Comparison of ENCODE assay signal across 13 mouse cellular contexts in genomic region chr5:28211651-28212310, GRCm38 (mm10). TPM values are rescaled to one million over a fixed set of nuclear protein-coding genes. Genes with fewer than 3 reads are reported as not detected.
DNase-seq lines count a peak whose midpoint lies in the region; ATAC-seq and TF ChIP-seq lines count a peak whose summit lies in the region.
"Had no signal": no experiment of that assay in that cellular context is flagged by ENCODE, and none has a peak within 500 bp of the region (broad histone marks: within the 10 kb centered on the region; RNA-seq: fewer than 3 reads in every experiment).

No protein-coding gene starts in this region.

- no peaks in the 10 kb centered on the region for H3K4me1 ChIP-seq in forebrain, postnatal 0 days (ENCODE audit: insufficient read depth)
- peaks cover 32% of the 10 kb centered on the region for H3K4me1 ChIP-seq in midbrain, embryonic 13.5 days (replicated peaks)
- H3K4me1 ChIP-seq in liver, embryonic 12.5 days: 0 out of 2 replicates have a peak, but pooled peaks cover 5% of the 10 kb centered on the region

- DNase-seq in ES-CJ7 (ENCODE audit: low read depth, low spot score): peak; percentile 87
- peak; percentile 22 for DNase-seq in brain, adult 2 months (ENCODE audit: low read depth, low spot score)
- DNase-seq in forebrain, postnatal 0 days: peak; percentile 8
- no peak for DNase-seq in right cerebral cortex, postnatal 36 days (ENCODE audit: low spot score in 2 of 2)
- DNase-seq in spleen, postnatal 14 days (ENCODE audit: low spot score in 2 of 2): no peak
- DNase-seq: gastrocnemius, postnatal 36 days; heart, postnatal 36 days; kidney, postnatal 14 days had no signal

- no peak for ATAC-seq in forebrain, postnatal 0 days
- ATAC-seq in midbrain, embryonic 13.5 days: peak; percentile 67
- no peak for ATAC-seq in liver, embryonic 12.5 days
- ATAC-seq: activated CD4-positive, CD25-positive, alpha-beta regulatory T cell, adult 4 months had no signal

- H3K27me3 ChIP-seq in forebrain, postnatal 0 days (ENCODE audit: insufficient read depth, low read length): peaks cover 55% of the 10 kb centered on the region
- peaks cover 69% of the 10 kb centered on the region for H3K27me3 ChIP-seq in midbrain, embryonic 13.5 days
- H3K27me3 ChIP-seq in liver, embryonic 12.5 days (replicated peaks): peaks cover 88% of the 10 kb centered on the region

- H3K4me3 ChIP-seq in forebrain, postnatal 0 days (ENCODE audit: low read depth, low read length): no peak overlapping the region
- peak overlapping the region; percentile 57; the same call in 1 of the 2 replicates for H3K4me3 ChIP-seq in midbrain, embryonic 13.5 days (replicated peaks)
- no peak overlapping the region for H3K4me3 ChIP-seq in liver, embryonic 12.5 days
- H3K4me3 ChIP-seq: liver, embryonic 15.5 days had no signal

- H3K27ac ChIP-seq in forebrain, postnatal 0 days (ENCODE audit: low read depth, low read length): no peak overlapping the region
- H3K27ac ChIP-seq in midbrain, embryonic 13.5 days: peak overlapping the region; percentile 91
- no peak overlapping the region for H3K27ac ChIP-seq in liver, embryonic 12.5 days
- H3K27ac ChIP-seq: liver, embryonic 15.5 days had no signal

- no peak overlapping the region for H3K9ac ChIP-seq in forebrain, postnatal 0 days
- H3K9ac ChIP-seq in midbrain, embryonic 13.5 days (replicated peaks): no peak overlapping the region; the same call in 1 of the 2 replicates
- no peak overlapping the region for H3K9ac ChIP-seq in liver, embryonic 12.5 days
- H3K9ac ChIP-seq: liver, embryonic 15.5 days had no signal

- TF ChIP-seq CTCF in forebrain, postnatal 0 days (IDR thresholded peaks at IDR 0.05; ENCODE audit: low read depth): no peak

- no peaks in the 10 kb centered on the region for H3K9me3 ChIP-seq in forebrain, postnatal 0 days (ENCODE audit: low read length)
- no peaks in the 10 kb centered on the region for H3K9me3 ChIP-seq in midbrain, embryonic 13.5 days
- H3K9me3 ChIP-seq in liver, embryonic 12.5 days (replicated peaks): no peaks in the 10 kb centered on the region
- H3K9me3 ChIP-seq: liver, embryonic 15.5 days had no signal

- 3% methylated on average over 15 of the region's 15 CpGs for WGBS in forebrain, postnatal 0 days
- WGBS in midbrain, embryonic 13.5 days: 1% methylated on average over 15 of the region's 15 CpGs
- 7% methylated on average over 15 of the region's 15 CpGs for WGBS in liver, embryonic 12.5 days (ENCODE audit: insufficient replicate concordance)

- no peaks in the 10 kb centered on the region for H3K36me3 ChIP-seq in forebrain, postnatal 0 days (ENCODE audit: insufficient read depth)
- H3K36me3 ChIP-seq in midbrain, embryonic 13.5 days: no peaks in the 10 kb centered on the region
- H3K36me3 ChIP-seq in liver, embryonic 12.5 days: no peaks in the 10 kb centered on the region
- H3K36me3 ChIP-seq: liver, embryonic 15.5 days had no signal

- no peak overlapping the region for H3K4me2 ChIP-seq in forebrain, postnatal 0 days (ENCODE audit: low read depth)
- H3K4me2 ChIP-seq in midbrain, embryonic 13.5 days (replicated peaks): peak overlapping the region; percentile 80
- no peak overlapping the region for H3K4me2 ChIP-seq in liver, embryonic 12.5 days
- H3K4me2 ChIP-seq: liver, embryonic 15.5 days had no signal

RNA-seq across cellular contexts. Expression of gene Cnpy1, which starts 33.8 kb away (rescaled TPM):
- total RNA-seq in forebrain, postnatal 0 days (2014; rRNA removed): 0.38 and 1.6 TPM in 2 replicates
- 0.40 and 0.44 TPM in 2 replicates for polyA plus RNA-seq in forebrain, postnatal 0 days (2015; fragmentation: Nextera tagmentation; extraction: Ambion mirVana)
- polyA plus RNA-seq in midbrain, embryonic 13.5 days (2015; fragmentation: Nextera tagmentation; extraction: Ambion mirVana): 85.5 and 90.2 TPM in 2 replicates
- polyA plus RNA-seq in liver, embryonic 12.5 days (2016; fragmentation: Nextera tagmentation; extraction: Ambion mirVana): not detected in 2 replicates
- total RNA-seq: gastrocnemius, postnatal 36 days; heart, postnatal 36 days had no signal
- polyA plus RNA-seq: activated CD4-positive, CD25-positive, alpha-beta regulatory T cell, adult 4 months had no signal

RNA-seq across cellular contexts. Expression of gene En2, which starts 46.3 kb away (rescaled TPM):
- 0.05 and 0.46 TPM in 2 replicates for total RNA-seq in forebrain, postnatal 0 days (2014; rRNA removed)
- polyA plus RNA-seq in forebrain, postnatal 0 days (2015; fragmentation: Nextera tagmentation; extraction: Ambion mirVana): not detected in 2 replicates
- 1.9 and 2.2 TPM in 2 replicates for polyA plus RNA-seq in midbrain, embryonic 13.5 days (2015; fragmentation: Nextera tagmentation; extraction: Ambion mirVana)
- not detected in 2 replicates for polyA plus RNA-seq in liver, embryonic 12.5 days (2016; fragmentation: Nextera tagmentation; extraction: Ambion mirVana)
- total RNA-seq: CH12.LX; heart, postnatal 36 days had no signal
- polyA plus RNA-seq: activated CD4-positive, CD25-positive, alpha-beta regulatory T cell, adult 4 months; liver, embryonic 15.5 days had no signal

Comparison
In these comparisons a context has a peak if more than half of its experiments do, and no peak if none do; other contexts are left out.
1. DNase-seq: peak in ES-CJ7 (single experiment), brain, adult 2 months (single experiment) and forebrain, postnatal 0 days (single experiment); none in right cerebral cortex, postnatal 36 days (0 of 2) and spleen, postnatal 14 days (0 of 2).
2. RNA of gene Cnpy1, which starts 33.8 kb away (polyA plus RNA-seq): 85.5 to 90.2 TPM in midbrain, embryonic 13.5 days; 0.40 to 0.44 TPM in forebrain, postnatal 0 days and not detected in liver, embryonic 12.5 days; every median in the first group is over 10 times any median in the second.